21 mouse cellular contexts compared by ENCODE assay signal in genomic region chr10:107473497-107473896, GRCm38 (mm10). TPM values are rescaled to one million over a fixed set of nuclear protein-coding genes. Genes with fewer than 3 reads are reported as not detected.
DNase-seq lines count a peak whose midpoint lies in the region; TF ChIP-seq lines count a peak whose summit lies in the region.
"Had no signal": no experiment of that assay in that cellular context is flagged by ENCODE, and none has a peak within 500 bp of the region (broad histone marks: within the 10 kb centered on the region; RNA-seq: fewer than 3 reads in every experiment).

No protein-coding gene starts in this region.

- no peaks in the 10 kb centered on the region for H3K36me3 ChIP-seq in heart, adult 2 months (ENCODE audit: control insufficient read depth, insufficient read depth, low read length)
- no peaks in the 10 kb centered on the region for H3K36me3 ChIP-seq in E14TG2a.4 (ENCODE audit: insufficient read depth, low read length)
- H3K36me3 ChIP-seq: forebrain, embryonic 10.5 days; hindbrain, embryonic 15.5 days; kidney, embryonic 15.5 days; lung, embryonic 15.5 days had no signal

- H3K9me3 ChIP-seq in E14TG2a.4 (ENCODE audit: low read length) = no peaks in the 10 kb centered on the region
- H3K9me3 ChIP-seq: forebrain, embryonic 10.5 days; hindbrain, embryonic 15.5 days; kidney, embryonic 15.5 days; lung, embryonic 15.5 days had no signal

- no peak overlapping the region for H3K27ac ChIP-seq in heart, adult 2 months
- no peak overlapping the region for H3K27ac ChIP-seq in left cerebral cortex, adult 2 months
- H3K27ac ChIP-seq: forebrain, embryonic 10.5 days; hindbrain, embryonic 15.5 days; kidney, embryonic 15.5 days; lung, embryonic 15.5 days had no signal

- no peak overlapping the region for H3K9ac ChIP-seq in heart, adult 2 months (ENCODE audit: low read depth, low read length)
- H3K9ac ChIP-seq: hindbrain, embryonic 15.5 days; kidney, embryonic 15.5 days; lung, embryonic 15.5 days had no signal

- TF ChIP-seq CTCF in heart, adult 2 months (IDR thresholded peaks at IDR 0.05) = peak; percentile 30
- peak; percentile 43 for TF ChIP-seq CTCF in left cerebral cortex, adult 2 months (IDR thresholded peaks at IDR 0.05)
- TF ChIP-seq CTCF in E14TG2a.4 (conservative IDR thresholded peaks at IDR 0.05; ENCODE audit: low read length) = 0 out of 2 replicates have a peak, but pooled peaks have one; percentile 7

- no peak for DNase-seq in heart, adult 2 months
- no peak for DNase-seq in heart, postnatal 14 days
- no peak for DNase-seq in left cerebral cortex, adult 2 months (ENCODE audit: extremely low spot score in 1 of 2, low spot score in 2 of 2)
- no peak for DNase-seq in left cerebral cortex, adult 8-10 months (ENCODE audit: low spot score in 2 of 2)
- DNase-seq in ES-CJ7 (ENCODE audit: low read depth, low spot score) = peak; percentile 12
- no peak for DNase-seq in MN1 (ENCODE audit: low spot score)
- DNase-seq in adrenal gland, postnatal 10 days = no peak
- DNase-seq: heart, adult 18-20 months; liver; right cerebral cortex, postnatal 14 days; thymus, postnatal 4 days had no signal

- no peak for TF ChIP-seq POLR2A in heart, adult 2 months (IDR thresholded peaks at IDR 0.05; ENCODE audit: insufficient read depth, low read depth, low read length)

- H3K27me3 ChIP-seq in heart, adult 2 months (ENCODE audit: control insufficient read depth, insufficient read depth, low read length) = no peaks in the 10 kb centered on the region
- no peaks in the 10 kb centered on the region for H3K27me3 ChIP-seq in E14TG2a.4 (ENCODE audit: insufficient read depth, low read length)
- H3K27me3 ChIP-seq: hindbrain, embryonic 15.5 days; kidney, embryonic 15.5 days; lung, embryonic 15.5 days had no signal

- intact Hi-C loops in heart, adult 2 months (cut with DNase I) = no loop called here
- intact Hi-C loops in heart, postnatal 14 days (cut with DNase I) = no loop called here
- intact Hi-C loops in left cerebral cortex, adult 2 months (cut with DNase I) = no loop called here

- H3K4me1 ChIP-seq in heart, adult 2 months (ENCODE audit: control insufficient read depth, insufficient read depth, low read length) = no peaks in the 10 kb centered on the region
- no peaks in the 10 kb centered on the region for H3K4me1 ChIP-seq in E14TG2a.4 (replicated peaks; ENCODE audit: low read depth, low read length)
- H3K4me1 ChIP-seq: forebrain, embryonic 10.5 days; hindbrain, embryonic 15.5 days; kidney, embryonic 15.5 days; lung, embryonic 15.5 days had no signal

- no peaks in the 10 kb centered on the region for H3K79me2 ChIP-seq in heart, adult 2 months (replicated peaks; ENCODE audit: control insufficient read depth, insufficient read depth, low read length)

- no peak overlapping the region for H3K4me3 ChIP-seq in heart, adult 2 months
- no peak overlapping the region for H3K4me3 ChIP-seq in left cerebral cortex, adult 2 months
- H3K4me3 ChIP-seq in E14TG2a.4 (replicated peaks; ENCODE audit: low read length) = no peak overlapping the region
- H3K4me3 ChIP-seq: forebrain, embryonic 10.5 days; hindbrain, embryonic 15.5 days; kidney, embryonic 15.5 days; lung, embryonic 15.5 days had no signal

- TF ChIP-seq EP300 in heart, adult 2 months (IDR thresholded peaks at IDR 0.05; ENCODE audit: insufficient read depth, low read depth, low read length) = no peak

- 52% methylated on average over 2 of the region's 2 CpGs for WGBS in heart, adult 2 months

RNA-seq across cellular contexts. Expression of gene Myf5, which starts 12.4 kb away (rescaled TPM):
- not detected for total RNA-seq in heart, adult 2 months (2021)
- not detected in 2 replicates for polyA plus RNA-seq in heart, adult 2 months (2012; rRNA removed)
- total RNA-seq in heart, postnatal 14 days (2021) = not detected
- not detected for total RNA-seq in left cerebral cortex, adult 2 months (2021)
- not detected for total RNA-seq in left cerebral cortex, adult 8-10 months (2022)
- under 1 TPM; 0.15 to 0.48 TPM for total RNA-seq in adrenal gland, postnatal 10 days (2021)
- total RNA-seq: adrenal gland, adult 18-20 months; heart, adult 18-20 months; layer of hippocampus, postnatal 10 days; left cerebral cortex, postnatal 25 days had no signal
- polyA plus RNA-seq: cortical plate, adult 2 months; hindbrain, embryonic 15.5 days; testis, adult 2 months had no signal

RNA-seq across cellular contexts. Expression of gene Myf6, which starts 21.0 kb away (rescaled TPM):
- total RNA-seq in heart, adult 2 months (2021) = not detected
- polyA plus RNA-seq in heart, adult 2 months (2012; rRNA removed) = not detected in 2 replicates
- total RNA-seq in heart, postnatal 14 days (2021) = not detected
- not detected for total RNA-seq in left cerebral cortex, adult 2 months (2021)
- under 1 TPM in 1 of 4 experiments, not detected in 3; 0.30 TPM for total RNA-seq in left cerebral cortex, adult 8-10 months (2022)
- total RNA-seq in adrenal gland, postnatal 10 days (2021) = 1 to 10 TPM; 2.4 to 9.0 TPM
- total RNA-seq: adrenal gland, adult 18-20 months; heart, adult 18-20 months; layer of hippocampus, postnatal 10 days; left cerebral cortex, postnatal 25 days had no signal
- polyA plus RNA-seq: cortical plate, adult 2 months; forebrain, embryonic 10.5 days had no signal
